Mouse (Mus musculus) neural tube, embryonic 15.5 days (tissue): ENCODE results near the gene Defb25. TPM values are rescaled to one million over a fixed set of nuclear protein-coding genes. Genes with fewer than 3 reads are reported as not detected.
"Not testable (repeated sequence)": the region's sequence is repeated elsewhere in the genome, so short reads cannot be mapped to it uniquely, and the experiment has no call there.

Source experiments
- ATAC-seq: fragments of 200-750 bp; cut with Nextera tagmentation; 2 replicates; pipeline ENCODE4 v1.8.0; 2017; ENCODE audit warnings: mild to moderate bottlenecking, moderate TSS enrichment, moderate library complexity; ENCODE audit not compliant: low FRiP score
- H3K27ac ChIP-seq: fragments of 300-500 bp; sonication (generic); replicated peaks from 2 replicates; pipeline ENCODE4 v1.5.1; 2015; ENCODE audit warnings: mild to moderate bottlenecking, inconsistent platforms
- H3K27me3 ChIP-seq: fragments of 300-500 bp; sonication (generic); replicated peaks from 2 replicates; pipeline ENCODE4 v1.6.1; 2015; ENCODE audit warnings: inconsistent platforms
- H3K36me3 ChIP-seq: fragments of 300-500 bp; sonication (generic); 2 replicates; pipeline ENCODE4 v1.6.1; 2015; ENCODE audit warnings: inconsistent platforms
- H3K4me1 ChIP-seq: fragments of 300-500 bp; sonication (generic); 2 replicates; pipeline ENCODE4 v1.6.1; 2015; ENCODE audit warnings: inconsistent platforms
- H3K4me2 ChIP-seq: fragments of 300-500 bp; sonication (generic); 2 replicates; pipeline ENCODE4 v1.6.1; 2015; ENCODE audit warnings: inconsistent platforms, mild to moderate bottlenecking, moderate library complexity
- H3K4me3 ChIP-seq: fragments of 300-500 bp; sonication (generic); replicated peaks from 2 replicates; pipeline ENCODE4 v1.5.1; 2015; ENCODE audit warnings: mild to moderate bottlenecking, inconsistent platforms
- H3K9ac ChIP-seq: fragments of 300-500 bp; sonication (generic); replicated peaks from 2 replicates; pipeline ENCODE4 v1.6.1; 2015; ENCODE audit warnings: mild to moderate bottlenecking, inconsistent platforms
- H3K9me3 ChIP-seq: fragments of 300-500 bp; sonication (generic); replicated peaks from 2 replicates; pipeline ENCODE4 v1.6.1; 2016; ENCODE audit warnings: inconsistent platforms
- WGBS: fragments of 180-500 bp; shearing (Covaris S2); methylation state at CpG from one replicate; pipeline ENCODE4 v1.1.7; 2015; ENCODE audit warnings: mixed read lengths; 5-methylcytosine and 5-hydroxymethylcytosine counted together
- polyA plus RNA-seq: library from polyadenylated mRNA; unstranded; fragments of >200 nt; fragmentation: Nextera tagmentation; extraction: Ambion mirVana; gene quantifications from 2 replicates; pipeline ENCODE4 v1.2.1, GENCODE M21; 2015

Defb25 gene
- not detected in 2 replicates for polyA plus RNA-seq

DNA sequence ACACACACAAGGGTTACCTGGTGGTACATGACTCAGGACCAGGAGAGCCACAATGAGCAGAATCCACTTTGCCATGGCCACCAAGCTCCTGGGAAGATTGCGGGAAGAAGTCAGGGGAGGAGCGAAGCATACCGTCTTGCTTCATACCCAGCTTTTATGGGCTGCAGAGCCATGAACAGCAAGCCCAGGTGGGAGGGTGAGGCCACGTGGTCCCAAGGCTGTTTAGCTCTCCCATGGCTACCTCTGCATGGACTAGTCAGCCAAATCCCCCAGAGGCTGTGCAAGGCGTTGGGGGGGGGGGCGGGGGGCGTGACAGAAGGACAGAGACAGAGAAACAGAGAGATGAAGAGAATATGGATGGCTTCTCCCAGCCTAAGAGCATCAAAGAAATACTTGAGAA lies at the start of gene Defb25:
Defb25 (minus strand) TSS at position 101 of the 400 bp plus-strand sequence.
- 88% methylated on average over 7 of the region's 7 CpGs for WGBS
- peaks cover 24% of the 10 kb centered on the region for H3K27me3 ChIP-seq
- no peak for ATAC-seq

GRCm38 (mm10) chr2:152672166-152672565 lies 49.3 kb upstream of the Defb25 start:
- peak overlapping the region; percentile 97 for H3K4me3 ChIP-seq
- H3K4me1 ChIP-seq, result peaks cover 53% of the 10 kb centered on the region
- no peak overlapping the region for H3K27ac ChIP-seq
- WGBS, result 78% methylated on average over 12 of the region's 12 CpGs
- peaks cover 33% of the 10 kb centered on the region for H3K36me3 ChIP-seq
- peak overlapping the region; percentile 99 for H3K9ac ChIP-seq
- H3K4me2 ChIP-seq, result peak overlapping the region; percentile 92
- no peak for ATAC-seq
- no peaks in the 10 kb centered on the region for H3K9me3 ChIP-seq
- no peaks in the 10 kb centered on the region for H3K27me3 ChIP-seq

More for the DNA sequence above, at the start of gene Defb25:
- Histone ChIP-seq H3K27ac (no peak within 1 kb of the TSS), H3K9me3 (no peaks in the 10 kb centered on the region), H3K4me2 (no peak within 1 kb of the TSS), H3K4me1 (peaks cover 11% of the 10 kb centered on the region), H3K36me3 (no peaks in the 10 kb centered on the region), H3K4me3 (no peak within 1 kb of the TSS), H3K9ac (no peak within 1 kb of the TSS)

DNA sequence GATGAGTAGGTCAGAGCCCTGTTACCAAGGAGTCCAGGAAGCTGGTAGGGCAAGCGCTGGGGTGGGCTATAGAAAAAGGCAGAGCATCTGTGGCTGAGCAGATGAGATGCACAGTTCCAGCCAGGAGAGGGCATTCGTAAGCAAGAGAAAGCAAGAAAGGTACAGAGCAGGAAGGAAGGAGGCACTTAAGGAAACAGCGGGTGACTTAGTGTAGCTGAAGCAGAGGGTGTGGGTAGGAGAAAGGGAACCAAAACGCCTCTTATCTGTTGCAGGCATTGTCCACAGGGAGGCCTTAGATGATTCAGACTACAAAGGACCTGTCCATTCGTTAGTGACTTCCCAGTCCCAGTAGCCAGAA lies 48.8 kb upstream of the Defb25 start:
- H3K27ac ChIP-seq, result 0 out of 2 replicates have a peak overlapping the region, but pooled peaks have one; percentile 98
- ATAC-seq, result peak; percentile 37

GRCm38 (mm10) chr2:152670983-152671641 lies 48.3 kb upstream of the Defb25 start:
- ATAC-seq, result no peak
- peaks cover 52% of the 10 kb centered on the region for H3K4me1 ChIP-seq
- no peaks in the 10 kb centered on the region for H3K27me3 ChIP-seq
- 62% methylated on average over 9 of the region's 9 CpGs for WGBS
- H3K4me2 ChIP-seq, result peak overlapping the region; percentile 92
- no peaks in the 10 kb centered on the region for H3K9me3 ChIP-seq
- peak overlapping the region; percentile 97 for H3K4me3 ChIP-seq
- peaks cover 22% of the 10 kb centered on the region for H3K36me3 ChIP-seq
- peak overlapping the region; percentile 98 for H3K27ac ChIP-seq
- peak overlapping the region; percentile 99 for H3K9ac ChIP-seq

More for the DNA sequence above, 48.8 kb upstream of the Defb25 start:
- Histone ChIP-seq H3K36me3 (peaks cover 27% of the 10 kb centered on the region), H3K4me2 (peak overlapping the region; percentile 92), H3K9me3 (no peaks in the 10 kb centered on the region), H3K9ac (peak overlapping the region; percentile 99), H3K4me1 (peaks cover 53% of the 10 kb centered on the region), H3K4me3 (peak overlapping the region; percentile 97), H3K27me3 (no peaks in the 10 kb centered on the region)
- WGBS, result 30% methylated on average over 5 of the region's 5 CpGs

GRCm38 (mm10) chr2:152669639-152670484 lies 47.0 kb upstream of the Defb25 start:
- Histone ChIP-seq H3K27me3 (no peaks in the 10 kb centered on the region), H3K36me3 (peaks cover 10% of the 10 kb centered on the region), H3K4me2 (peak overlapping the region; percentile 92), H3K4me1 (peaks cover 40% of the 10 kb centered on the region), H3K9me3 (no peaks in the 10 kb centered on the region), H3K27ac (peak overlapping the region; percentile 98), H3K9ac (peak overlapping the region; percentile 99), H3K4me3 (peak overlapping the region; percentile 97)
- ATAC-seq, result peak; percentile 82
- under 1% methylated on average over 43 of the region's 46 CpGs for WGBS

DNA sequence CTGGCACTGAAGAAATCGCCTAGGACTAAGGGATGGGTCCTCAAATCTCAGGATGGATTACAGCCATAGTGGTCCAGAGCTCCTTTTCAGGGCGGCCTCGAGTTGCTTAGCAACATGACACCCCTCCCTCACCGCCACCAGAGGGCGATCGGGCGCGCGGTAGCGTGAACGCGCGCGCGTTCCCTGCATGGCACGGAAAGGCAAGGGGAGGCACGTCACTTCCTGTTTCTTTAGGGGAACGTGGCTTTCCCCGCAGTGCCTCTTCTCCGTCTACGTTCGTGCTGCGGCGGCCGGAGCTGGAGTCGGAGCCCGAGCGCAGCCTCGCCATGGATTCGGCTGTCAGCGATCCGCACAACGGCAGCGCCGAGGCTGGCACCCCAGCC lies 46.4 kb upstream of the Defb25 start, which contains the start of gene H13:
H13 (plus strand) TSS at position 206 of the 383 bp plus-strand sequence.
- peaks cover 37% of the 10 kb centered on the region for H3K4me1 ChIP-seq
- peak; percentile 86 for ATAC-seq
- no peaks in the 10 kb centered on the region for H3K27me3 ChIP-seq
- peak within 1 kb of the TSS; percentile 99 for H3K9ac ChIP-seq
- H3K9me3 ChIP-seq, result no peaks in the 10 kb centered on the region
- H3K4me3 ChIP-seq, result peak within 1 kb of the TSS; percentile 97
- H3K27ac ChIP-seq, result peak within 1 kb of the TSS; percentile 98
- under 1% methylated on average over 35 of the region's 35 CpGs for WGBS
- H3K36me3 ChIP-seq, result peaks cover 7% of the 10 kb centered on the region
- peak within 1 kb of the TSS; percentile 92 for H3K4me2 ChIP-seq

- H3K36me3 ChIP-seq, ATAC-seq, H3K9me3 ChIP-seq, H3K4me2 ChIP-seq, H3K27me3 ChIP-seq, H3K9ac ChIP-seq, H3K4me1 ChIP-seq, H3K27ac ChIP-seq, H3K4me3 ChIP-seq: not testable (repeated sequence)
- WGBS, result 79% methylated on average over 3 of the region's 3 CpGs
Measured at GRCm38 (mm10) chr2:152666191-152666590, 43.3 kb upstream of the Defb25 start.

DNA sequence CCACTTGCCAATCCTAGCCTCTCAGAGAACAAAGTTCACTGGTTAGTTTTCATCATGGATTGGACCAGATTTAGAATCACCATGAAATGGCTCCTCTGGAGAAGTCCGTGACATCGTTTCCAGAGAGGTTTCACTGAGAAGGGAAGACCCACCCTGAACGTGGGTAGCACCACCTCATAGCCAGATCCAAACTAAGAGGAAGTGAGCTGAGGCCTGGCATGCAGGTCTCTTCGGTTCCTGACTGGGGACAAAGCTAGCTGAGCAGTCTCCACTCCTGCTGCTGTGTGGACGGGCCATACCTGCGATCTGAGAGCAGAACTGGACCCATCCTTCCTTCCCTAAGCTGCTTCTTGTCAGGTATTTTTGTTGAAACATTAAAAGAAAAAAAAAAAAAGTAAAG lies 38.3 kb upstream of the Defb25 start:
- Histone ChIP-seq H3K9me3 (no peaks in the 10 kb centered on the region), H3K4me2 (no peak overlapping the region), H3K27ac (no peak overlapping the region), H3K4me3 (no peak overlapping the region), H3K27me3 (no peaks in the 10 kb centered on the region), H3K36me3 (no peaks in the 10 kb centered on the region), H3K4me1 (no peaks in the 10 kb centered on the region), H3K9ac (no peak overlapping the region)
- ATAC-seq, result no peak
- WGBS, result 81% methylated on average over 6 of the region's 6 CpGs

DNA sequence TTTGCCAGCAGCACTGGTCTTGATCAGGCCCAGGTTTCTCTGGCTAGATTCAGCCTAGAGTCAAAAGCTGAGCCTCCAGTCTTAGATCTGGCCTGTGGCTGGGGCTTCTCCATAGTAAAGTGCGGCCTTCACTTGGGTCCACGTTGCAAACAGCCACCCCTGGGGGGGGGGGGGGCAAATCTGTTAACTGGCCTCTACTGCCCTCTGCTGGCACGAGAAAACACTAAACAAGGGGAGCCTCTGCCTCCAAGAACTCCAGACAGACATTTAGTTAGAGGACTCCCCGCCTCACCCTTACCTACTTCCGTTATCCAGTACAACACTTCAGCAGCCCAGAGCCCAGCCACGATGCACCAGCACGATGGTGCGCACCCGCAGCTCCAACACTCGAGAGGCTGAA lies 34.5 kb upstream of the Defb25 start:
- Histone ChIP-seq H3K27me3 (no peaks in the 10 kb centered on the region), H3K4me2 (no peak overlapping the region), H3K9me3 (no peaks in the 10 kb centered on the region), H3K27ac (no peak overlapping the region), H3K4me1 (peaks cover 18% of the 10 kb centered on the region), H3K4me3 (no peak overlapping the region), H3K9ac (no peak overlapping the region), H3K36me3 (no peaks in the 10 kb centered on the region)
- no peak for ATAC-seq
- 68% methylated on average over 10 of the region's 10 CpGs for WGBS

DNA sequence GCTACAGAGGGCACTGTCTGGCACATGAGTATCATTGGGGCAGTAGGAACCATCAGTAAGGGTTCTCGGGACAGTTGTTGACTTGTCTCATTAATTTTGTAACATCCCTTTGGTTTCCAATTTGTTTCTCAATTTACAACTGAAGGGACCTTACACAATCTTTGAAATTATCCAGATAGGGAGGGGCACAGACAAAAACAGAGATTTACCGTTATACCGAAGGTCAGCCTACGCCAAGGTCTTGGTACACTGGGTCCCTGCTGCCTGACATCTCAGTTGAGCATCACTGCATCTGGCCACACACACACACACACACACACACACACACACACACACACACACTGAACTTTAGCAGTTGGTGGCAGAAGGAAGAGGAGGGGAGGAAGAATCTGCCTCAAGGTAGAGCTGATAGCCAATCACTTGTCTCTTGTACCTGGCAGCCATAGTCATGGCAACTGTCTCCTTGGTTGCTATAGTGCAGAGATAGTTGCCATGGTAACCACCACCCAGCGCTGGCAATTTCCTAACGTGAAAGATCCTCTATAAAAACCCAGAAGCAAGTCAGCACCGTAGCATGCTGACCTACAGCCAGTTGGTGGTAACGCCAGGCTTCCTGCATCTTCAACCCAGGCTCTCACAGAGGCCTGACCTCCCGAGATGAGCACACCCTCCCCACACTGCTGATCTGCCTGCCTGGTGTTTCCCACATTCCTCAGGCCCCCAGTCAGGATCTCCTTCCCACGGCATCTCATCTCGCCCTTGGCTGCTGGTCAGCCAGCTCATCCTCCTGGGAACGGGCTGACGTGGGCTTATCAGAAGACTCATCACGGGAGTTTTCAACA lies 31.2 kb upstream of the Defb25 start:
- no peak overlapping the region for H3K4me3 ChIP-seq
- ATAC-seq, result peak; percentile 94
- peak overlapping the region; percentile 78 for H3K27ac ChIP-seq
- WGBS, result 32% methylated on average over 14 of the region's 14 CpGs
- no peak overlapping the region for H3K9ac ChIP-seq
- H3K27me3 ChIP-seq, result no peaks in the 10 kb centered on the region
- peak overlapping the region; percentile 42 for H3K4me2 ChIP-seq
- H3K4me1 ChIP-seq, result peaks cover 18% of the 10 kb centered on the region
- H3K36me3 ChIP-seq, result no peaks in the 10 kb centered on the region
- no peaks in the 10 kb centered on the region for H3K9me3 ChIP-seq

- Histone ChIP-seq H3K9ac (no peak overlapping the region), H3K4me3 (no peak overlapping the region), H3K36me3 (no peaks in the 10 kb centered on the region), H3K4me2 (no peak overlapping the region), H3K4me1 (peaks cover 18% of the 10 kb centered on the region), H3K27me3 (no peaks in the 10 kb centered on the region), H3K9me3 (no peaks in the 10 kb centered on the region), H3K27ac (no peak overlapping the region)
- WGBS, result 80% methylated on average over 10 of the region's 10 CpGs
- no peak for ATAC-seq
Measured at GRCm38 (mm10) chr2:152652901-152653620, 30.2 kb upstream of the Defb25 start.
